Mouse (Mus musculus) bone marrow macrophage, adult 2 months (primary cell): ENCODE results near the gene Zdhhc17. TPM values are rescaled to one million over a fixed set of nuclear protein-coding genes. Genes with fewer than 3 reads are reported as not detected.

Experiments
- H3K27ac ChIP-seq: 2 replicates; pipeline ENCODE4 v1.5.1; 2012; ENCODE audit warnings: low read depth, low read length; ENCODE audit not compliant: insufficient read depth
- H3K4me1 ChIP-seq: 2 replicates; pipeline ENCODE4 v1.6.1; 2012; ENCODE audit warnings: low read length; ENCODE audit not compliant: control insufficient read depth, insufficient read depth
- H3K4me3 ChIP-seq: 2 replicates; pipeline ENCODE4 v1.5.1; 2012; ENCODE audit warnings: mild to moderate bottlenecking, low read length, moderate library complexity; ENCODE audit not compliant: insufficient read depth
- CTCF ChIP-seq: IDR thresholded peaks from 2 replicates; pipeline ENCODE4 v1.5.1; 2012; ENCODE audit warnings: low read depth, mild to moderate bottlenecking, low read length, moderate library complexity
- POLR2A ChIP-seq: IDR thresholded peaks from 2 replicates; pipeline ENCODE4 v1.6.1; 2012; ENCODE audit warnings: mild to moderate bottlenecking, low read depth, low read length, borderline replicate concordance
- polyA plus RNA-seq: library from polyadenylated mRNA; stranded (reverse); fragments of >200 nt; gene quantifications from 2 replicates; pipeline ENCODE4 v1.2.4, GENCODE M21; 2012; ENCODE audit not compliant: missing spikeins, insufficient read depth, insufficient read length

The Zdhhc17 gene
- polyA plus RNA-seq, 1 experiment: 16.8 TPM

- no peak for TF ChIP-seq CTCF
- no peak for TF ChIP-seq POLR2A
- Histone ChIP-seq H3K4me3 (no peak overlapping the region), H3K4me1 (no peaks in the 10 kb centered on the region), H3K27ac (no peak overlapping the region)
Observed at GRCm38 (mm10) chr10:110982771-110983170, 27.2 kb downstream of the Zdhhc17 start.

GRCm38 (mm10) chr10:110980441-110980840 lies 29.5 kb downstream of the Zdhhc17 start:
- Histone ChIP-seq H3K4me3 (no peak overlapping the region), H3K27ac (no peak overlapping the region), H3K4me1 (no peaks in the 10 kb centered on the region)
- TF ChIP-seq CTCF: no peak
- TF ChIP-seq POLR2A: no peak

GRCm38 (mm10) chr10:110979431-110979830 lies 30.5 kb downstream of the Zdhhc17 start:
- H3K4me3 ChIP-seq: no peak overlapping the region

GRCm38 (mm10) chr10:110977379-110977778 lies 32.6 kb downstream of the Zdhhc17 start:
- no peak for TF ChIP-seq POLR2A
- Histone ChIP-seq H3K27ac (no peak overlapping the region), H3K4me1 (no peaks in the 10 kb centered on the region), H3K4me3 (no peak overlapping the region)

More at GRCm38 (mm10) chr10:110979431-110979830, 30.5 kb downstream of the Zdhhc17 start:
- no peak overlapping the region for H3K27ac ChIP-seq
- TF ChIP-seq CTCF: no peak
- no peak for TF ChIP-seq POLR2A
- no peaks in the 10 kb centered on the region for H3K4me1 ChIP-seq

- Histone ChIP-seq H3K4me3 (no peak overlapping the region), H3K27ac (no peak overlapping the region), H3K4me1 (no peaks in the 10 kb centered on the region)
- peak; percentile 44; the same call in 1 of the 2 replicates for TF ChIP-seq CTCF
- no peak for TF ChIP-seq POLR2A
Observed at GRCm38 (mm10) chr10:110976046-110976445, 33.9 kb downstream of the Zdhhc17 start.

GRCm38 (mm10) chr10:110974885-110975284 lies 35.1 kb downstream of the Zdhhc17 start:
- no peak for TF ChIP-seq POLR2A
- no peak for TF ChIP-seq CTCF
- no peaks in the 10 kb centered on the region for H3K4me1 ChIP-seq
- H3K4me3 ChIP-seq: no peak overlapping the region
- no peak overlapping the region for H3K27ac ChIP-seq

GRCm38 (mm10) chr10:110974463-110974862 lies 35.5 kb downstream of the Zdhhc17 start:
- TF ChIP-seq POLR2A (no peak), CTCF (peak; percentile 51)
- no peaks in the 10 kb centered on the region for H3K4me1 ChIP-seq
- H3K27ac ChIP-seq: no peak overlapping the region
- no peak overlapping the region for H3K4me3 ChIP-seq

- no peak for TF ChIP-seq POLR2A
- TF ChIP-seq CTCF: no peak
- no peak overlapping the region for H3K27ac ChIP-seq
- H3K4me3 ChIP-seq: no peak overlapping the region
- no peaks in the 10 kb centered on the region for H3K4me1 ChIP-seq
Observed at GRCm38 (mm10) chr10:110971998-110972397, 37.9 kb downstream of the Zdhhc17 start.

- no peaks in the 10 kb centered on the region for H3K4me1 ChIP-seq
- no peak overlapping the region for H3K4me3 ChIP-seq
- no peak for TF ChIP-seq POLR2A
- no peak for TF ChIP-seq CTCF
- no peak overlapping the region for H3K27ac ChIP-seq
Observed at GRCm38 (mm10) chr10:110971483-110971882, 38.5 kb downstream of the Zdhhc17 start.

GRCm38 (mm10) chr10:110971044-110971443 lies 38.9 kb downstream of the Zdhhc17 start:
- TF ChIP-seq POLR2A: no peak
- TF ChIP-seq CTCF: no peak
- H3K4me1 ChIP-seq: no peaks in the 10 kb centered on the region
- H3K27ac ChIP-seq: no peak overlapping the region
- H3K4me3 ChIP-seq: no peak overlapping the region

- H3K4me1 ChIP-seq: no peaks in the 10 kb centered on the region
- no peak overlapping the region for H3K4me3 ChIP-seq
- H3K27ac ChIP-seq: no peak overlapping the region
- TF ChIP-seq POLR2A: no peak
- TF ChIP-seq CTCF: peak; percentile 23; the same call in 1 of the 2 replicates
Observed at GRCm38 (mm10) chr10:110962172-110962571, 47.8 kb downstream of the Zdhhc17 start.
